Mouse (Mus musculus) heart, adult 2 months (tissue): ENCODE results near the gene C1s1. TPM values are rescaled to one million over a fixed set of nuclear protein-coding genes. Genes with fewer than 3 reads are reported as not detected.
"Not testable (repeated sequence)": the region's sequence is repeated elsewhere in the genome, so short reads cannot be mapped to it uniquely, and the experiment has no call there.

Source experiments
- DNase-seq, 2 experiments: peaks; one replicate each; pipeline ENCODE4 v3.0.0; 2021
- H3K27ac ChIP-seq: fragments of 200-600 bp; 2 replicates; pipeline ENCODE4 v1.8.1; 2022
- H3K27me3 ChIP-seq: fragments of 200-500 bp; 2 replicates; pipeline ENCODE4 v1.6.1; 2012; ENCODE audit warnings: mild to moderate bottlenecking, low read length, inconsistent platforms, mixed read lengths; ENCODE audit not compliant: control insufficient read depth, insufficient read depth
- H3K36me3 ChIP-seq: fragments of 200-500 bp; 2 replicates; pipeline ENCODE4 v1.6.1; 2012; ENCODE audit warnings: low read length, inconsistent platforms; ENCODE audit not compliant: control insufficient read depth, insufficient read depth
- H3K4me1 ChIP-seq: fragments of 200-500 bp; 2 replicates; pipeline ENCODE4 v1.6.1; 2011; ENCODE audit warnings: low read length; ENCODE audit not compliant: control insufficient read depth, insufficient read depth
- H3K4me3 ChIP-seq: fragments of 200-600 bp; 2 replicates; pipeline ENCODE4 v1.8.1; 2022
- H3K79me2 ChIP-seq: fragments of 200-500 bp; replicated peaks from 2 replicates; pipeline ENCODE4 v1.6.1; 2012; ENCODE audit warnings: mild to moderate bottlenecking, inconsistent platforms, low read length, moderate library complexity, mixed read lengths; ENCODE audit not compliant: control insufficient read depth, insufficient read depth
- H3K9ac ChIP-seq: fragments of 200-500 bp; 2 replicates; pipeline ENCODE4 v1.6.1; 2012; ENCODE audit warnings: low read depth, mild to moderate bottlenecking, control low read depth, inconsistent platforms, low read length, mixed read lengths
- CTCF ChIP-seq: fragments of 200-600 bp; IDR thresholded peaks from 2 replicates; pipeline ENCODE4 v1.8.1; 2022; ENCODE audit warnings: antibody characterized with exemption, mild to moderate bottlenecking, moderate library complexity
- EP300 ChIP-seq: fragments of 200-500 bp; IDR thresholded peaks from 2 replicates; pipeline ENCODE4 v1.6.1; 2011; ENCODE audit warnings: low read depth, low read length, control low read depth; ENCODE audit not compliant: insufficient read depth
- POLR2A ChIP-seq: fragments of 200-500 bp; IDR thresholded peaks from 2 replicates; pipeline ENCODE4 v1.6.1; 2011; ENCODE audit warnings: mild to moderate bottlenecking, low read depth, low read length, control low read depth; ENCODE audit not compliant: insufficient read depth
- WGBS: fragments of 180-500 bp; shearing (Covaris S2); methylation state at CpG from one replicate; pipeline ENCODE4 v1.1.7; 2018; 5-methylcytosine and 5-hydroxymethylcytosine counted together
- intact Hi-C: fragments of 180-260 bp; cut with DNase I; formaldehyde crosslinking; loops from one replicate; pipeline ENCODE4 v1.15.1; 2025
- polyA plus RNA-seq: library from polyadenylated mRNA; depleted of rRNA; stranded (reverse); fragments of >200 nt; gene quantifications from 2 replicates; pipeline ENCODE4 v1.2.3, GENCODE M21; 2012
- total RNA-seq, 2 experiments: library from RNA; stranded (reverse); gene quantifications; 2 replicates each; pipeline ENCODE4 v1.2.3; 2021

C1s1 gene
- total and polyA plus RNA-seq, 3 experiments: 23.0 to 31.0 (median 25.1) TPM

GRCm38 (mm10) chr6:124570026-124570425 lies 27.9 kb upstream of the C1s1 start, which contains the start of gene C1rb:
Gene C1rb, plus strand, starts transcription at chr6:124570294.
- peak; percentile 41 to 65 for DNase-seq
- H3K9ac ChIP-seq: no peak within 1 kb of the TSS
- H3K27ac ChIP-seq: no peak within 1 kb of the TSS
- 4% methylated on average over 8 of the region's 8 CpGs for WGBS
- intact Hi-C loops: loop anchor here (1.0 kb wide), 2 partner anchors 170 to 189 kb away; no protein-coding TSS in a partner anchor
- no peaks in the 10 kb centered on the region for H3K79me2 ChIP-seq
- H3K36me3 ChIP-seq: no peaks in the 10 kb centered on the region
- TF ChIP-seq CTCF: peak; percentile 96
- TF ChIP-seq EP300: no peak
- no peak within 1 kb of the TSS for H3K4me3 ChIP-seq
- no peaks in the 10 kb centered on the region for H3K4me1 ChIP-seq
- H3K27me3 ChIP-seq: no peaks in the 10 kb centered on the region

GRCm38 (mm10) chr6:124561611-124562010 lies 19.5 kb upstream of the C1s1 start:
- DNase-seq, H3K4me3 ChIP-seq, H3K9ac ChIP-seq, H3K79me2 ChIP-seq, H3K4me1 ChIP-seq, intact Hi-C loops, H3K27me3 ChIP-seq, H3K27ac ChIP-seq, H3K36me3 ChIP-seq: not testable (repeated sequence)
- 88% methylated on average over 2 of the region's 2 CpGs for WGBS

GRCm38 (mm10) chr6:124561156-124561555 lies 19.0 kb upstream of the C1s1 start:
- H3K79me2 ChIP-seq, H3K27me3 ChIP-seq, H3K4me3 ChIP-seq, DNase-seq, intact Hi-C loops, H3K27ac ChIP-seq, H3K36me3 ChIP-seq, H3K9ac ChIP-seq, H3K4me1 ChIP-seq: not testable (repeated sequence)
- 85% methylated on average over 4 of the region's 4 CpGs for WGBS

GRCm38 (mm10) chr6:124555956-124556355 lies 13.8 kb upstream of the C1s1 start:
- H3K27ac ChIP-seq, H3K36me3 ChIP-seq, H3K9ac ChIP-seq, H3K79me2 ChIP-seq, DNase-seq, H3K4me3 ChIP-seq, H3K27me3 ChIP-seq, intact Hi-C loops, H3K4me1 ChIP-seq: not testable (repeated sequence)
- WGBS: 74% methylated on average over 2 of the region's 2 CpGs

- peak; percentile 8 to 22 for DNase-seq
- H3K4me1 ChIP-seq: no peaks in the 10 kb centered on the region
- H3K79me2 ChIP-seq: no peaks in the 10 kb centered on the region
- H3K9ac ChIP-seq: no peak overlapping the region
- TF ChIP-seq CTCF (no peak), EP300 (no peak), POLR2A (no peak)
- H3K27ac ChIP-seq: no peak overlapping the region
- intact Hi-C loops: no loop called here
- no peak overlapping the region for H3K4me3 ChIP-seq
- WGBS: 62% methylated on average over 22 of the region's 22 CpGs
- no peaks in the 10 kb centered on the region for H3K36me3 ChIP-seq
- no peaks in the 10 kb centered on the region for H3K27me3 ChIP-seq
Measured at GRCm38 (mm10) chr6:124552766-124553165, 10.6 kb upstream of the C1s1 start.

GRCm38 (mm10) chr6:124549023-124549550 lies 6.9 kb upstream of the C1s1 start:
- Histone ChIP-seq H3K4me1 (no peaks in the 10 kb centered on the region), H3K27me3 (no peaks in the 10 kb centered on the region), H3K79me2 (no peaks in the 10 kb centered on the region), H3K9ac (no peak overlapping the region), H3K4me3 (no peak overlapping the region), H3K36me3 (no peaks in the 10 kb centered on the region), H3K27ac (no peak overlapping the region)
- WGBS: 83% methylated on average over 3 of the region's 3 CpGs
- intact Hi-C loops: no loop called here
- TF ChIP-seq POLR2A (no peak), EP300 (no peak), CTCF (no peak)
- no peak for DNase-seq

GRCm38 (mm10) chr6:124547979-124548378 lies 5.8 kb upstream of the C1s1 start:
- H3K4me3 ChIP-seq, intact Hi-C loops, DNase-seq, H3K27ac ChIP-seq, H3K36me3 ChIP-seq, H3K79me2 ChIP-seq, H3K27me3 ChIP-seq, H3K4me1 ChIP-seq, H3K9ac ChIP-seq: not testable (repeated sequence)
- 80% methylated on average over 3 of the region's 3 CpGs for WGBS
